Mouse (Mus musculus) intestine, embryonic 15.5 days (tissue): ENCODE measurements around the gene Stk39. TPM values are rescaled to one million over a fixed set of nuclear protein-coding genes. Genes with fewer than 3 reads are reported as not detected.

ENCODE experiments used
- ATAC-seq: fragments of 200-750 bp; cut with Nextera tagmentation; 2 replicates; pipeline ENCODE4 v1.8.0; 2017; ENCODE audit warnings: moderate TSS enrichment, moderate library complexity
- H3K27ac ChIP-seq: fragments of 300-500 bp; sonication (generic); 2 replicates; pipeline ENCODE4 v1.5.1; 2015; ENCODE audit warnings: mild to moderate bottlenecking, inconsistent platforms
- H3K27me3 ChIP-seq: fragments of 300-500 bp; sonication (generic); replicated peaks from 2 replicates; pipeline ENCODE4 v1.6.1; 2015; ENCODE audit warnings: inconsistent platforms
- H3K36me3 ChIP-seq: fragments of 300-500 bp; sonication (generic); 2 replicates; pipeline ENCODE4 v1.6.1; 2015; ENCODE audit warnings: inconsistent platforms
- H3K4me1 ChIP-seq: fragments of 300-500 bp; sonication (generic); replicated peaks from 2 replicates; pipeline ENCODE4 v1.6.1; 2015; ENCODE audit warnings: inconsistent platforms
- H3K4me2 ChIP-seq: fragments of 300-500 bp; sonication (generic); replicated peaks from 2 replicates; pipeline ENCODE4 v1.6.1; 2015; ENCODE audit warnings: mild to moderate bottlenecking, inconsistent platforms
- H3K4me3 ChIP-seq: fragments of 300-500 bp; sonication (generic); replicated peaks from 2 replicates; pipeline ENCODE4 v1.5.1; 2015; ENCODE audit warnings: inconsistent platforms
- H3K9ac ChIP-seq: fragments of 300-500 bp; sonication (generic); 2 replicates; pipeline ENCODE4 v1.6.1; 2015; ENCODE audit warnings: inconsistent platforms
- H3K9me3 ChIP-seq: fragments of 300-500 bp; sonication (generic); 2 replicates; pipeline ENCODE4 v1.6.1; 2016; ENCODE audit warnings: inconsistent platforms
- WGBS: fragments of 180-500 bp; shearing (Covaris S2); methylation state at CpG from one replicate; pipeline ENCODE4 v1.1.7; 2015; 5-methylcytosine and 5-hydroxymethylcytosine counted together
- polyA plus RNA-seq: library from polyadenylated mRNA; unstranded; fragments of >200 nt; fragmentation: Nextera tagmentation; extraction: Ambion mirVana; gene quantifications from 2 replicates; pipeline ENCODE4 v1.2.1, GENCODE M21; 2015

The Stk39 gene
- polyA plus RNA-seq, 1 experiment from 2014 or later: 14.5 TPM

- 87% methylated on average over 3 of the region's 3 CpGs for WGBS
- ATAC-seq: no peak
- Histone ChIP-seq H3K27me3 (no peaks in the 10 kb centered on the region), H3K4me2 (no peak overlapping the region), H3K36me3 (no peaks in the 10 kb centered on the region), H3K4me3 (no peak overlapping the region), H3K27ac (no peak overlapping the region), H3K9ac (no peak overlapping the region), H3K4me1 (no peaks in the 10 kb centered on the region), H3K9me3 (no peaks in the 10 kb centered on the region)
Measured at GRCm38 (mm10) chr2:68310121-68310520, 161.9 kb downstream of the Stk39 start.

DNA sequence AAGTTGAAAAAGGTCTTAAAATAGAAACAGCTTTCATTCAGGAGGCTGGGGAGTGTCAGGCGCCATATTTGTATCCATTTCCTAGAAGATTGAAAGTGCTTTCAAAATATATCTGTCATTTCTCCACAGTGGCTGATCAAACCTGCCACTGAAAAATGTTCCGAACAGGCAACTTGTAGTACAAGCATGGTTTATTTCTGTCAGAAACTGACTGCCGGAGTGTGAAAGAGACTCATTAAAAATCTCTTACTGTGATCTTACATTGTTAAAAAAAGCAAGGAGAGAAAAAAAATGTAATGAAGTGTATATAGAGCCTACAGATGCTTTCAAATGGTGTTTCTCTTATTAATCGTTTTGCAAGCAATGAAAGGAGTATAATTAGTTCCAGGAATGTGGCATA is 165.5 kb downstream of the Stk39 start:
- H3K27ac ChIP-seq: no peak overlapping the region
- no peak overlapping the region for H3K4me2 ChIP-seq
- ATAC-seq: no peak
- no peak overlapping the region for H3K4me3 ChIP-seq
- no peak overlapping the region for H3K9ac ChIP-seq
- no peaks in the 10 kb centered on the region for H3K9me3 ChIP-seq
- H3K4me1 ChIP-seq: no peaks in the 10 kb centered on the region
- H3K36me3 ChIP-seq: no peaks in the 10 kb centered on the region
- WGBS: 89% methylated on average over 4 of the region's 4 CpGs
- H3K27me3 ChIP-seq: no peaks in the 10 kb centered on the region

DNA sequence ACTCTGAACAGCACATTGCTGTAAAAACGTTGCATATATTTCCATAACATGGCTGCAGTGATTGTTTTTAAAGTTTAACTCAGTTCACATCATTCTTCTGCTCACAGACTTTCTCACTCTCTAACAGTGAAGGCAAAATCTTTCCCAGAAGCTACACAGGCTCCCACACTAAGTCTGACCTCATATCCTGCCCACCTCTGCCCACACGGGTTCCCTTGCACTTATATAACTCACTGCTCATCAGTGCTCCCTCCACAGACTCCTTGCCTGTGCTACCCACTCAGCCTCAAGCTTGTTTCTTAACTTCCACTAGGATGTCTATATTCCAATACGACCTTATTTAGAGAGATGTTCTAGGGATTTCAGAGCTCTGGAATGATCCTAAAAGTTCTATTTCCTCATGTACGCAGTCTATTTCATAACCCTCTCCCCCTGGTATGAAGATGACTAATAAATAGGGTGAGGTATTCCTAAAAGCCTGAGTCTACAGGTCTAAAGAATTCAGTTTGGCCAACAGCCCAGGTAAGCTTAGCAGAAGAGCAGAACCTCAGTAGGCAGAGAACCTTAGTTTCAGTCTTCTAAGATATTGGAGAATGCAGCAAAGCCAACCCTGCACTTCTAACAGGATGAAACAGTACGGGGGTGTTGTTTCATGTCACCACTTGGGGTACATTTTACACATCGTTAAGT is 167.2 kb downstream of the Stk39 start:
- Histone ChIP-seq H3K9ac (no peak overlapping the region), H3K4me3 (no peak overlapping the region), H3K9me3 (no peaks in the 10 kb centered on the region), H3K36me3 (no peaks in the 10 kb centered on the region), H3K4me1 (no peaks in the 10 kb centered on the region), H3K27me3 (no peaks in the 10 kb centered on the region), H3K27ac (no peak overlapping the region), H3K4me2 (no peak overlapping the region)
- 76% methylated on average over 6 of the region's 6 CpGs for WGBS
- no peak for ATAC-seq

- no peaks in the 10 kb centered on the region for H3K4me1 ChIP-seq
- no peak overlapping the region for H3K4me2 ChIP-seq
- ATAC-seq: no peak
- no peaks in the 10 kb centered on the region for H3K9me3 ChIP-seq
- no peaks in the 10 kb centered on the region for H3K27me3 ChIP-seq
- no peaks in the 10 kb centered on the region for H3K36me3 ChIP-seq
- no peak overlapping the region for H3K4me3 ChIP-seq
- WGBS: 58% methylated on average over 4 of the region's 4 CpGs
- no peak overlapping the region for H3K9ac ChIP-seq
- no peak overlapping the region for H3K27ac ChIP-seq
Measured at GRCm38 (mm10) chr2:68301811-68302542, 170.1 kb downstream of the Stk39 start.

GRCm38 (mm10) chr2:68298356-68298755 is 173.7 kb downstream of the Stk39 start:
- Histone ChIP-seq H3K9me3 (no peaks in the 10 kb centered on the region), H3K27me3 (no peaks in the 10 kb centered on the region), H3K36me3 (no peaks in the 10 kb centered on the region), H3K27ac (no peak overlapping the region), H3K4me2 (no peak overlapping the region), H3K4me1 (no peaks in the 10 kb centered on the region), H3K4me3 (no peak overlapping the region), H3K9ac (no peak overlapping the region)
- ATAC-seq: no peak
- WGBS: 93% methylated on average over 3 of the region's 3 CpGs

GRCm38 (mm10) chr2:68297955-68298354 is 174.1 kb downstream of the Stk39 start:
- no peak overlapping the region for H3K4me3 ChIP-seq
- no peak overlapping the region for H3K9ac ChIP-seq
- no peaks in the 10 kb centered on the region for H3K36me3 ChIP-seq
- H3K4me1 ChIP-seq: no peaks in the 10 kb centered on the region
- H3K27me3 ChIP-seq: no peaks in the 10 kb centered on the region
- no peak overlapping the region for H3K4me2 ChIP-seq
- ATAC-seq: no peak
- no peaks in the 10 kb centered on the region for H3K9me3 ChIP-seq
- no peak overlapping the region for H3K27ac ChIP-seq
- WGBS: 85% methylated on average over 2 of the region's 2 CpGs

- Histone ChIP-seq H3K9me3 (no peaks in the 10 kb centered on the region), H3K4me1 (peaks cover 4% of the 10 kb centered on the region; the same call in 1 of the 2 replicates), H3K9ac (no peak overlapping the region), H3K27me3 (no peaks in the 10 kb centered on the region), H3K36me3 (no peaks in the 10 kb centered on the region), H3K4me2 (no peak overlapping the region), H3K27ac (no peak overlapping the region), H3K4me3 (no peak overlapping the region)
- WGBS: 79% methylated on average over 2 of the region's 2 CpGs
- ATAC-seq: no peak
Measured at GRCm38 (mm10) chr2:68296743-68297142, 175.3 kb downstream of the Stk39 start.

- Histone ChIP-seq H3K27me3 (no peaks in the 10 kb centered on the region), H3K9ac (no peak overlapping the region), H3K4me1 (peaks cover 4% of the 10 kb centered on the region; the same call in 1 of the 2 replicates), H3K27ac (peak overlapping the region; percentile 48; the same call in 1 of the 2 replicates), H3K36me3 (no peaks in the 10 kb centered on the region), H3K4me3 (no peak overlapping the region), H3K9me3 (no peaks in the 10 kb centered on the region), H3K4me2 (peak overlapping the region; percentile 18)
- WGBS: 44% methylated on average over 16 of the region's 16 CpGs
- peak; percentile 75 for ATAC-seq
Measured at GRCm38 (mm10) chr2:68292539-68293320, 179.3 kb downstream of the Stk39 start.

- H3K27ac ChIP-seq: no peak overlapping the region
- no peak overlapping the region for H3K4me2 ChIP-seq
- H3K9me3 ChIP-seq: no peaks in the 10 kb centered on the region
- H3K9ac ChIP-seq: no peak overlapping the region
- no peak for ATAC-seq
- no peak overlapping the region for H3K4me3 ChIP-seq
- no peaks in the 10 kb centered on the region for H3K27me3 ChIP-seq
- WGBS: 51% methylated on average over 5 of the region's 5 CpGs
- H3K36me3 ChIP-seq: no peaks in the 10 kb centered on the region
- H3K4me1 ChIP-seq: peaks cover 4% of the 10 kb centered on the region; the same call in 1 of the 2 replicates
Measured at GRCm38 (mm10) chr2:68291895-68292294, 180.2 kb downstream of the Stk39 start.

GRCm38 (mm10) chr2:68289961-68290360 is 182.1 kb downstream of the Stk39 start:
- ATAC-seq: no peak

GRCm38 (mm10) chr2:68289177-68289576 is 182.9 kb downstream of the Stk39 start:
- Histone ChIP-seq H3K27ac (no peak overlapping the region), H3K4me2 (no peak overlapping the region), H3K27me3 (no peaks in the 10 kb centered on the region), H3K4me1 (peaks cover 4% of the 10 kb centered on the region; the same call in 1 of the 2 replicates), H3K9me3 (no peaks in the 10 kb centered on the region), H3K36me3 (no peaks in the 10 kb centered on the region), H3K4me3 (no peak overlapping the region), H3K9ac (no peak overlapping the region)
- 73% methylated on average over 10 of the region's 10 CpGs for WGBS
- ATAC-seq: no peak

More at GRCm38 (mm10) chr2:68289961-68290360, 182.1 kb downstream of the Stk39 start:
- Histone ChIP-seq H3K9ac (no peak overlapping the region), H3K4me2 (no peak overlapping the region), H3K27me3 (no peaks in the 10 kb centered on the region), H3K9me3 (no peaks in the 10 kb centered on the region), H3K27ac (no peak overlapping the region), H3K4me3 (no peak overlapping the region), H3K36me3 (no peaks in the 10 kb centered on the region), H3K4me1 (peaks cover 4% of the 10 kb centered on the region; the same call in 1 of the 2 replicates)
- WGBS: 29% methylated on average over 4 of the region's 4 CpGs

- ATAC-seq: no peak
Measured at GRCm38 (mm10) chr2:68288106-68288505, 184.0 kb downstream of the Stk39 start.

More at GRCm38 (mm10) chr2:68288106-68288505, 184.0 kb downstream of the Stk39 start:
- peaks cover 4% of the 10 kb centered on the region; the same call in 1 of the 2 replicates for H3K4me1 ChIP-seq
- 91% methylated on average over 10 of the region's 10 CpGs for WGBS
- no peak overlapping the region for H3K9ac ChIP-seq
- no peaks in the 10 kb centered on the region for H3K9me3 ChIP-seq
- H3K4me2 ChIP-seq: no peak overlapping the region
- H3K4me3 ChIP-seq: no peak overlapping the region
- H3K27me3 ChIP-seq: no peaks in the 10 kb centered on the region
- no peak overlapping the region for H3K27ac ChIP-seq
- H3K36me3 ChIP-seq: no peaks in the 10 kb centered on the region
